Mouse (Mus musculus) forebrain, postnatal 0 days (tissue): ENCODE measurements around the gene Dpp6. TPM values are rescaled to one million over a fixed set of nuclear protein-coding genes. Genes with fewer than 3 reads are reported as not detected.

ENCODE experiments used
- ATAC-seq: fragments of 200-750 bp; cut with Nextera tagmentation; 2 replicates; pipeline ENCODE4 v1.8.0; 2017; ENCODE audit warnings: mild to moderate bottlenecking, moderate library complexity
- DNase-seq: peaks from one replicate; pipeline ENCODE4 v3.0.0-alpha.2; 2015
- H3K27ac ChIP-seq: fragments of 300-500 bp; sonication (generic); 2 replicates; pipeline ENCODE4 v1.5.1; 2014; ENCODE audit warnings: low read depth, mild to moderate bottlenecking, antibody characterized with exemption, low read length, moderate library complexity, mixed read lengths
- H3K27me3 ChIP-seq: fragments of 300-500 bp; sonication (generic); 2 replicates; pipeline ENCODE4 v1.6.1; 2014; ENCODE audit warnings: mild to moderate bottlenecking, low read length, mixed read lengths; ENCODE audit not compliant: insufficient read depth
- H3K36me3 ChIP-seq: fragments of 300-500 bp; sonication (generic); 2 replicates; pipeline ENCODE4 v1.6.1; 2014; ENCODE audit warnings: mild to moderate bottlenecking, moderate library complexity; ENCODE audit not compliant: insufficient read depth
- H3K4me1 ChIP-seq: fragments of 300-500 bp; sonication (generic); 2 replicates; pipeline ENCODE4 v1.6.1; 2014; ENCODE audit warnings: antibody characterized with exemption; ENCODE audit not compliant: insufficient read depth
- H3K4me2 ChIP-seq: fragments of 300-500 bp; sonication (generic); 2 replicates; pipeline ENCODE4 v1.6.1; 2014; ENCODE audit warnings: low read depth, mild to moderate bottlenecking, moderate library complexity
- H3K4me3 ChIP-seq: fragments of 300-500 bp; sonication (generic); 2 replicates; pipeline ENCODE4 v1.5.1; 2014; ENCODE audit warnings: low read depth, low read length, mixed read lengths
- H3K9ac ChIP-seq: fragments of 300-500 bp; sonication (generic); 2 replicates; pipeline ENCODE4 v1.6.1; 2014; ENCODE audit warnings: mild to moderate bottlenecking
- H3K9me3 ChIP-seq: fragments of 300-500 bp; sonication (generic); 2 replicates; pipeline ENCODE4 v1.6.1; 2016; ENCODE audit warnings: low read length
- CTCF ChIP-seq: sonication (generic); IDR thresholded peaks from 2 replicates; pipeline ENCODE4 v1.5.1; 2016; ENCODE audit warnings: antibody characterized with exemption, control low read depth, low read depth
- WGBS: fragments of 180-500 bp; shearing (Covaris S2); extraction: QIAGEN DNeasy Blood & Tissue Kit; methylation state at CpG from one replicate; pipeline ENCODE4 v1.1.7; 2014; 5-methylcytosine and 5-hydroxymethylcytosine counted together
- polyA plus RNA-seq: library from polyadenylated mRNA; unstranded; fragments of >200 nt; fragmentation: Nextera tagmentation; extraction: Ambion mirVana; gene quantifications from 2 replicates; pipeline ENCODE4 v1.2.1, GENCODE M21; 2015
- total RNA-seq: library from RNA; depleted of rRNA; stranded (reverse); fragments of >200 nt; gene quantifications from 2 replicates; pipeline ENCODE4 v1.2.3, GENCODE M21; 2014

Gene Dpp6
- total and polyA plus RNA-seq, 2 experiments from 2014 or later = 58.4 to 116 TPM

GRCm38 (mm10) chr5:27052441-27052840 lies 235.4 kb downstream of the Dpp6 start:
- no peaks in the 10 kb centered on the region for H3K9me3 ChIP-seq
- H3K36me3 ChIP-seq = no peaks in the 10 kb centered on the region
- H3K27ac ChIP-seq = no peak overlapping the region
- TF ChIP-seq CTCF = no peak
- H3K27me3 ChIP-seq = no peaks in the 10 kb centered on the region
- peaks cover 8% of the 10 kb centered on the region; the same call in 1 of the 2 replicates for H3K4me1 ChIP-seq
- no peak overlapping the region for H3K4me2 ChIP-seq
- WGBS = 10% methylated on average over 2 of the region's 2 CpGs
- no peak overlapping the region for H3K9ac ChIP-seq
- ATAC-seq (no peak), DNase-seq (no peak)
- H3K4me3 ChIP-seq = no peak overlapping the region

- Histone ChIP-seq H3K27ac (no peak overlapping the region), H3K36me3 (no peaks in the 10 kb centered on the region), H3K9me3 (no peaks in the 10 kb centered on the region), H3K4me3 (no peak overlapping the region), H3K4me2 (no peak overlapping the region), H3K9ac (no peak overlapping the region), H3K4me1 (no peaks in the 10 kb centered on the region), H3K27me3 (no peaks in the 10 kb centered on the region)
- DNase-seq (no peak), ATAC-seq (no peak)
- WGBS = 53% methylated on average over 5 of the region's 5 CpGs
- TF ChIP-seq CTCF = no peak
Observed at GRCm38 (mm10) chr5:27056436-27056835, 239.4 kb downstream of the Dpp6 start.

GRCm38 (mm10) chr5:27060114-27060513 lies 243.1 kb downstream of the Dpp6 start:
- H3K9me3 ChIP-seq = no peaks in the 10 kb centered on the region
- peak; percentile 43 for ATAC-seq
- WGBS = 67% methylated on average over 4 of the region's 4 CpGs
- no peaks in the 10 kb centered on the region for H3K4me1 ChIP-seq
- H3K4me3 ChIP-seq = no peak overlapping the region
- no peak overlapping the region for H3K4me2 ChIP-seq
- H3K27ac ChIP-seq = 0 out of 2 replicates have a peak overlapping the region, but pooled peaks have one; percentile 0
- H3K9ac ChIP-seq = no peak overlapping the region
- no peak for DNase-seq
- no peaks in the 10 kb centered on the region for H3K27me3 ChIP-seq
- TF ChIP-seq CTCF = no peak
- H3K36me3 ChIP-seq = no peaks in the 10 kb centered on the region

- H3K27me3 ChIP-seq = no peaks in the 10 kb centered on the region
- no peak overlapping the region for H3K9ac ChIP-seq
- no peaks in the 10 kb centered on the region for H3K9me3 ChIP-seq
- ATAC-seq (no peak), DNase-seq (no peak)
- no peak overlapping the region for H3K4me3 ChIP-seq
- H3K27ac ChIP-seq = no peak overlapping the region
- no peak for TF ChIP-seq CTCF
- 73% methylated on average over 1 of the region's 1 CpGs for WGBS
- no peaks in the 10 kb centered on the region for H3K4me1 ChIP-seq
- H3K36me3 ChIP-seq = no peaks in the 10 kb centered on the region
- H3K4me2 ChIP-seq = no peak overlapping the region
Observed at GRCm38 (mm10) chr5:27063871-27064270, 246.9 kb downstream of the Dpp6 start.

- no peaks in the 10 kb centered on the region for H3K9me3 ChIP-seq
- H3K27ac ChIP-seq = no peak overlapping the region
- no peak overlapping the region for H3K4me2 ChIP-seq
- H3K4me1 ChIP-seq = no peaks in the 10 kb centered on the region
- DNase-seq = no peak
- H3K36me3 ChIP-seq = no peaks in the 10 kb centered on the region
- WGBS = 53% methylated on average over 4 of the region's 4 CpGs
- no peaks in the 10 kb centered on the region for H3K27me3 ChIP-seq
- ATAC-seq = peak; percentile 55
- H3K4me3 ChIP-seq = no peak overlapping the region
- no peak for TF ChIP-seq CTCF
- H3K9ac ChIP-seq = no peak overlapping the region
Observed at GRCm38 (mm10) chr5:27066837-27067236, 249.8 kb downstream of the Dpp6 start.

GRCm38 (mm10) chr5:27075131-27075591 lies 258.2 kb downstream of the Dpp6 start:
- Histone ChIP-seq H3K4me3 (no peak overlapping the region), H3K27ac (no peak overlapping the region), H3K9ac (no peak overlapping the region), H3K36me3 (no peaks in the 10 kb centered on the region), H3K4me2 (no peak overlapping the region), H3K27me3 (no peaks in the 10 kb centered on the region), H3K4me1 (no peaks in the 10 kb centered on the region), H3K9me3 (no peaks in the 10 kb centered on the region)
- DNase-seq = peak; percentile 90
- TF ChIP-seq CTCF = peak; percentile 90
- 12% methylated on average over 8 of the region's 8 CpGs for WGBS
- peak; percentile 83 for ATAC-seq

- Histone ChIP-seq H3K4me3 (no peak overlapping the region), H3K4me1 (no peaks in the 10 kb centered on the region), H3K27me3 (no peaks in the 10 kb centered on the region), H3K36me3 (no peaks in the 10 kb centered on the region), H3K9me3 (no peaks in the 10 kb centered on the region), H3K9ac (no peak overlapping the region), H3K4me2 (no peak overlapping the region), H3K27ac (no peak overlapping the region)
- WGBS = 52% methylated on average over 1 of the region's 1 CpGs
- TF ChIP-seq CTCF = peak; percentile 69
- ATAC-seq (no peak), DNase-seq (peak; percentile 53)
Observed at GRCm38 (mm10) chr5:27076046-27076445, 259.0 kb downstream of the Dpp6 start.
